Mouse (Mus musculus): ENCODE data around the gene Wdhd1.

DNA sequence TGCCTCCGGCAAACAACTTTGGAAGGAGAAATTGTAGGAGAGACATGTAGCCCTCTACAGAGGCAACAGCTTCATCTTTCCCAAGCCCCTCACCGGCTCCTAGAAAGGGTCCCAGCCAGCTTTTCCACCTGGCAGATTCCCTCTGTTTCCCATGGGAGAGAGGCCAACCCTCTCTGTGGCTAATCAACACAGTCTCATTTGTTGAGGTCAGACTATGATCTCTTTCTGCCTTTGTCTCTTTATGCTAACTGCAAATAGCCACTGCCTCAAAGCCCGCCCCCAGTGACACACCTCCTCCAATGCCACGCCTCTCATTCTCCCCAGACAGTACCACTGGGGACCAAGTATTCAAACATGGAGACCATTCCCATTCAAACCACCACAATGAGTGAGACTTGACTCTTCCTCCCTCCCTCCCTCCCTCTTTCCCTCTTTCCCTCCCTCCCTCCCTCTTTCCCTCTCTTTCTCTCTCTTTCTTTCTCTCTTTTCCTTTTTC is 66.9 kb downstream of the Wdhd1 start:
- no peak for TF ChIP-seq CTCF (IDR thresholded peaks at IDR 0.05; ENCODE audit: low read depth)
- no peak for TF ChIP-seq EP300 (IDR thresholded peaks at IDR 0.05; ENCODE audit: low read depth)

All from liver, embryonic 14.5 days (tissue).